Mouse (Mus musculus): ENCODE results near the gene Pde4b. TPM values are rescaled to one million over a fixed set of nuclear protein-coding genes. Genes with fewer than 3 reads are reported as not detected.
"Not testable (repeated sequence)": the region's sequence is repeated elsewhere in the genome, so short reads cannot be mapped to it uniquely, and the experiment has no call there.

Pde4b gene
- polyA plus RNA-seq, 1 experiment from 2014 or later = 43.4 TPM

- no peak overlapping the region for H3K9ac ChIP-seq (ENCODE audit: low read depth, low read length)
- 42% methylated on average over 4 of the region's 4 CpGs for WGBS
- H3K9me3 ChIP-seq (ENCODE audit: control insufficient read depth, low read length) = no peaks in the 10 kb centered on the region
- H3K27ac ChIP-seq (ENCODE audit: low read depth, low read length) = no peak overlapping the region
- no peaks in the 10 kb centered on the region for H3K36me3 ChIP-seq (ENCODE audit: control insufficient read depth, insufficient read depth, low read length)
- H3K27me3 ChIP-seq (replicated peaks; ENCODE audit: control insufficient read depth, insufficient read depth, low read length) = no peaks in the 10 kb centered on the region
- no peak for ATAC-seq
- H3K4me3 ChIP-seq (ENCODE audit: low read length) = no peak overlapping the region
- peaks cover 5% of the 10 kb centered on the region for H3K4me1 ChIP-seq (ENCODE audit: control insufficient read depth, insufficient read depth, low read depth, low read length)
- no peak overlapping the region for H3K4me2 ChIP-seq (ENCODE audit: low read length)
Measured at GRCm38 (mm10) chr4:102486134-102486920, 399.0 kb downstream of the Pde4b start.

DNA sequence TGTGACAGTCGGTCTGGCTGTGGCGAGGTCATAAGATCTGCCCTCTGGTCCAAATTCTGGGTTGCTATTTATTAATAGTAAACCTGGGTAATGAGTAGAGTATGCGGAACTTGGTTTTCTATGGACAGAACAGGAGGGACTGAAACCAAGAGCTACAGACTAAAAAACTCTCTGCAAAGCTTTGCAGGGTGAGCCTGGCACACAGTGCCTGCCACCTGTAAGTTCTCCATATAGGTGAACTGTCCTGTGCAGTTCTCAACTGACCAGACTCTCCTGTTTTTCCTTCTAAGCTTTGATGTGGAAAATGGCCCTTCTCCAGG is 399.5 kb downstream of the Pde4b start:
- Histone ChIP-seq H3K4me2 (ENCODE audit: low read length) (no peak overlapping the region), H3K4me1 (ENCODE audit: control insufficient read depth, insufficient read depth, low read depth, low read length) (peaks cover 5% of the 10 kb centered on the region), H3K36me3 (ENCODE audit: control insufficient read depth, insufficient read depth, low read length) (no peaks in the 10 kb centered on the region), H3K27ac (ENCODE audit: low read depth, low read length) (no peak overlapping the region), H3K9ac (ENCODE audit: low read depth, low read length) (no peak overlapping the region), H3K27me3 (replicated peaks; ENCODE audit: control insufficient read depth, insufficient read depth, low read length) (no peaks in the 10 kb centered on the region), H3K4me3 (ENCODE audit: low read length) (no peak overlapping the region), H3K9me3 (ENCODE audit: control insufficient read depth, low read length) (no peaks in the 10 kb centered on the region)
- 71% methylated on average over 3 of the region's 3 CpGs for WGBS
- no peak for ATAC-seq

DNA sequence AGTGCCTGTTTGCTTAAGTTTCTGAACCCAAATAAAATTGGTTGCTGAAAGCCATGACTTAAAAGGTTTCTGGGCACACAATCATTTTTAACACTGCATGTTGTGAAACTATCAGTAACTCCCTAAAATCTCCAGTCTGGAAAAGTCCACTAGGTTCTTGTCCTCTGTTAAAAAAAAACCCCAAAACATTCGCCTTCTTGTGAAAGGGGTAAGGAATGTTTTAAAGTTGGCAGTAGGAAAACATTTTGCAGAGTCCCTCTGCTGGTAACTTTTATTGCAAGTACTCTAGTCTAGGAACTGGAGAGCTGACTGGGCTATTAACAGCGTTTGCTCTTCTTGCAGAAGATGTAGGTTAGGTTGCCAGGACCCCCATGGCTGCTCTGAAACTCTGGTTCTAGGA is 400.7 kb downstream of the Pde4b start:
- 52% methylated on average over 2 of the region's 2 CpGs for WGBS
- H3K9ac ChIP-seq (ENCODE audit: low read depth, low read length) = no peak overlapping the region
- H3K4me3 ChIP-seq (ENCODE audit: low read length) = no peak overlapping the region
- ATAC-seq = no peak
- H3K27ac ChIP-seq (ENCODE audit: low read depth, low read length) = no peak overlapping the region
- H3K4me2 ChIP-seq (ENCODE audit: low read length) = no peak overlapping the region
- H3K27me3 ChIP-seq (replicated peaks; ENCODE audit: control insufficient read depth, insufficient read depth, low read length) = no peaks in the 10 kb centered on the region
- no peaks in the 10 kb centered on the region for H3K9me3 ChIP-seq (ENCODE audit: control insufficient read depth, low read length)
- H3K36me3 ChIP-seq (ENCODE audit: control insufficient read depth, insufficient read depth, low read length) = no peaks in the 10 kb centered on the region
- H3K4me1 ChIP-seq (ENCODE audit: control insufficient read depth, insufficient read depth, low read depth, low read length) = peaks cover 5% of the 10 kb centered on the region

DNA sequence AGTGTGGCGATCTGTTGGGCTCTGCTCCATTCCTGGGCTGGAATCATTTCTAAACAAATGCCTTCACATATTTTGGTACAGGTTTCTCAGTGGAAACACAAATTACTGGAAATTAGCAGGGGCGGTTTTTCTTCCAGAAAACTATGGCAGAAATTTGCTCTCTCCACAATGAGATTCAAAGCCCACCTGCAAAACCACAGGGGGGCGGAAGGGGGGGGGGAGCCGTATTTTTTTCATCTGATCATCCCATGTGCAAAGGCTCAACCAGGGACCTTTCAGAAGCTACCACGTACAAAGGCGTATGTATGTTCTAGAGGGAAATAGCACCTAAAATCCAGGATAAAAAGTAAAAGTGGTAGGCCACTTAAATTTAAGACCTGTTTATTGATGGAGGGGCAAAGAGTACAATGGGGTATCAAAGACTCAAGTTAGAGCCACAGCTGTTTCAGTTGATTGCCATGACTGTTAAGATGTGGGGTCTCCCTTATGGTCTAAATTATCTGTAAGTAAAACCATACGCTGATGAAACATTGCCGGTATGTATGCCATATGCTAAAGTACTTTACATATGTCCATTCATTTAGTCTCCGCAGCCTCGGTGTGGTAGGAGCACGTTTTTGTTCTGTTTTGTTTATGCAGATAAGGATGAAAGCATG is 404.3 kb downstream of the Pde4b start:
- H3K4me1 ChIP-seq (ENCODE audit: control insufficient read depth, insufficient read depth, low read depth, low read length) = peaks cover 1% of the 10 kb centered on the region
- H3K9ac ChIP-seq (ENCODE audit: low read depth, low read length) = no peak overlapping the region
- H3K27me3 ChIP-seq (replicated peaks; ENCODE audit: control insufficient read depth, insufficient read depth, low read length) = no peaks in the 10 kb centered on the region

GRCm38 (mm10) chr4:102492911-102493310 is 405.6 kb downstream of the Pde4b start:
- no peaks in the 10 kb centered on the region for H3K9me3 ChIP-seq (ENCODE audit: control insufficient read depth, low read length)
- H3K9ac ChIP-seq (ENCODE audit: low read depth, low read length) = no peak overlapping the region
- no peak overlapping the region for H3K27ac ChIP-seq (ENCODE audit: low read depth, low read length)
- H3K4me2 ChIP-seq (ENCODE audit: low read length) = no peak overlapping the region
- peak; percentile 24 for ATAC-seq
- H3K4me1 ChIP-seq (ENCODE audit: control insufficient read depth, insufficient read depth, low read depth, low read length) = no peaks in the 10 kb centered on the region
- no peaks in the 10 kb centered on the region for H3K36me3 ChIP-seq (ENCODE audit: control insufficient read depth, insufficient read depth, low read length)
- no peak overlapping the region for H3K4me3 ChIP-seq (ENCODE audit: low read length)
- 44% methylated on average over 5 of the region's 5 CpGs for WGBS
- no peaks in the 10 kb centered on the region for H3K27me3 ChIP-seq (replicated peaks; ENCODE audit: control insufficient read depth, insufficient read depth, low read length)

More for the DNA sequence above, 404.3 kb downstream of the Pde4b start:
- H3K9me3 ChIP-seq (ENCODE audit: control insufficient read depth, low read length) = no peaks in the 10 kb centered on the region
- H3K4me2 ChIP-seq (ENCODE audit: low read length) = no peak overlapping the region
- 74% methylated on average over 11 of the region's 11 CpGs for WGBS
- no peaks in the 10 kb centered on the region for H3K36me3 ChIP-seq (ENCODE audit: control insufficient read depth, insufficient read depth, low read length)
- ATAC-seq = no peak
- H3K4me3 ChIP-seq (ENCODE audit: low read length) = no peak overlapping the region
- H3K27ac ChIP-seq (ENCODE audit: low read depth, low read length) = no peak overlapping the region

DNA sequence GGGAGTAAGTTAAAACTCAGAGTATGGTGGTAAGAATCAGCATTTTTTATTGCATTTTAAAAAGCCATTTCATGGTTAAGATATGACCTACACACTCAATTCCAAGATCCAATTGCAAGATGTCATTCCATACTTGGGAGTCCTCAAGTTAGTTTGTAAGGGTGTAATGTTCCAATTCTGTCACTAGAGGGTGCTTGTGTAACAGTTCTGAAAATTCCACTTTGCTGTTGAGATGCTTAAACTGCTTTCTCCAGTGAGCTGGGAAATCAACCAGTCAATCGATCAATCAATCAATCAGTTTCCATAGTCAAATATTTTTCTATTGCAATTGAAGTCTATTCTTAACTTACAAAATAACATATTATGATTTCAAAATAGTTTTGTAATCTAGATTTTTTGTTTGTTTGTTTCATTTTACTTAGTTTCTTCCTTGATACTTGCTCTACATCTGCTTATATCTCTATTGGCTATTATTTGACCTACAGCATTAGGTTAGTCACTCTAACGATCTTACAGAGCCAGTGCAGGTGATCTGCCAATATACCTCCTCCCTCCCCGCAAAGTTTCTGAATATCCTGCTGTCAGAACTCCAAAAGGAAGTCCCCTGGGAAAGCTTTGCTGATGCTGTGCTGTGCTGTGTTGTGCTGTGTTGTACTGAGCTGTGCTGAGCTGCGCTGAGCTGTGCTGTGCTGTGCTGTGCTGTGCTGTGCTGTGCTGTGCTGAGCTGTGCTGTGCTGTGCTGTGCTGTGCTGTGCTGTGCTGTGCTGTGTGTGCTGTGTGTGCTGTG is 406.2 kb downstream of the Pde4b start:
- Histone ChIP-seq H3K27ac (ENCODE audit: low read depth, low read length) (no peak overlapping the region), H3K4me1 (ENCODE audit: control insufficient read depth, insufficient read depth, low read depth, low read length) (no peaks in the 10 kb centered on the region), H3K9me3 (ENCODE audit: control insufficient read depth, low read length) (no peaks in the 10 kb centered on the region), H3K36me3 (ENCODE audit: control insufficient read depth, insufficient read depth, low read length) (no peaks in the 10 kb centered on the region), H3K9ac (ENCODE audit: low read depth, low read length) (no peak overlapping the region), H3K4me3 (ENCODE audit: low read length) (no peak overlapping the region), H3K27me3 (replicated peaks; ENCODE audit: control insufficient read depth, insufficient read depth, low read length) (no peaks in the 10 kb centered on the region), H3K4me2 (ENCODE audit: low read length) (no peak overlapping the region)
- 60% methylated on average over 4 of the region's 4 CpGs for WGBS
- peak; percentile 46 for ATAC-seq

DNA sequence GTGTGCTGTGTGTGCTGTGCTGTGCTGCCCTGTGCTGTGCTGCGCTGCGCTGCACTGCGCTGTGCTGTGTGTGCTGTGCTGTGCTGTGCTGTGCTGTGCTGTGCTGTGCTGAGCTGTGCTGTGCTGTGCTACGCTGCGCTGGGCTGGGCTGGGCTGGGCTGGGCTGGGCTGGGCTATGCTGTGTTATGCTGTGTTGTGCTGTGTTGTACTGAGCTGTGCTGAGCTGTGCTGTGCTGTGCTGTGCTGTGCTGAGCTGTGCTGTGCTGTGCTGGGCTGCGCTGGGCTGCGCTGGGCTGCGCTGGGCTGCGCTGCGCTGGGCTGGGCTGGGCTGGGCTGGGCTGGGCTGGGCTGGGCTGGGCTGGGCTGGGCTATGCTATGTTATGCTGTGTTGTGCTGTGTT is 406.9 kb downstream of the Pde4b start:
- not testable (repeated sequence) for H3K4me3 ChIP-seq (ENCODE audit: low read length); H3K36me3 ChIP-seq (ENCODE audit: control insufficient read depth, insufficient read depth, low read length); H3K4me2 ChIP-seq (ENCODE audit: low read length); H3K27me3 ChIP-seq (replicated peaks; ENCODE audit: control insufficient read depth, insufficient read depth, low read length); H3K4me1 ChIP-seq (ENCODE audit: control insufficient read depth, insufficient read depth, low read depth, low read length); H3K9ac ChIP-seq (ENCODE audit: low read depth, low read length); H3K27ac ChIP-seq (ENCODE audit: low read depth, low read length); H3K9me3 ChIP-seq (ENCODE audit: control insufficient read depth, low read length)
- ATAC-seq = peak; percentile 72; the same call in 1 of the 2 replicates
- 95% methylated on average over 10 of the region's 10 CpGs for WGBS

DNA sequence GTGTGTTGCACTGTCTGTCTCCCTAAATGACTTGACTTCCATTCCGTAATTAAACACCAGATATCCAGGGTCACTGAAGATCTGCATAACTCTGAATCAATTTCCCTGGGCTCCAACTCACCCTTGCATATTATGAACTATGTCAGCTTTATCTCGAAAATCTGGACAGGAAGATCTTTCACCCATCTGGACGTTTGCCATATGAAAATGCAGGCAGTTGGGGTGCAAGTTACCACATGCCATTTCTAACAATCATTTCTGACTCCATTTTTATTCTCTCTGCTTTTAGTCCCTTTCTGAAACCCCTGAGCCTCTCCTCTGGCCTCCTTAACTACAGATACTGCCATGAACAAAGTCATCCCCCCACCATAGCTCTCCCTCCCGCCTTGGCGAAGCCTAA is 407.7 kb downstream of the Pde4b start:
- no peak overlapping the region for H3K27ac ChIP-seq (ENCODE audit: low read depth, low read length)
- no peaks in the 10 kb centered on the region for H3K27me3 ChIP-seq (replicated peaks; ENCODE audit: control insufficient read depth, insufficient read depth, low read length)
- 70% methylated on average over 5 of the region's 5 CpGs for WGBS
- H3K36me3 ChIP-seq (ENCODE audit: control insufficient read depth, insufficient read depth, low read length) = no peaks in the 10 kb centered on the region
- no peaks in the 10 kb centered on the region for H3K9me3 ChIP-seq (ENCODE audit: control insufficient read depth, low read length)
- no peak for ATAC-seq
- no peak overlapping the region for H3K9ac ChIP-seq (ENCODE audit: low read depth, low read length)
- H3K4me1 ChIP-seq (ENCODE audit: control insufficient read depth, insufficient read depth, low read depth, low read length) = no peaks in the 10 kb centered on the region
- H3K4me2 ChIP-seq (ENCODE audit: low read length) = no peak overlapping the region
- no peak overlapping the region for H3K4me3 ChIP-seq (ENCODE audit: low read length)

- Histone ChIP-seq H3K4me1 (ENCODE audit: control insufficient read depth, insufficient read depth, low read depth, low read length) (no peaks in the 10 kb centered on the region), H3K4me3 (ENCODE audit: low read length) (no peak overlapping the region), H3K27me3 (replicated peaks; ENCODE audit: control insufficient read depth, insufficient read depth, low read length) (no peaks in the 10 kb centered on the region), H3K4me2 (ENCODE audit: low read length) (no peak overlapping the region), H3K9me3 (ENCODE audit: control insufficient read depth, low read length) (no peaks in the 10 kb centered on the region), H3K9ac (ENCODE audit: low read depth, low read length) (no peak overlapping the region), H3K36me3 (ENCODE audit: control insufficient read depth, insufficient read depth, low read length) (no peaks in the 10 kb centered on the region), H3K27ac (ENCODE audit: low read depth, low read length) (no peak overlapping the region)
- 67% methylated on average over 5 of the region's 5 CpGs for WGBS
- ATAC-seq = no peak
Measured at GRCm38 (mm10) chr4:102495474-102495873, 408.1 kb downstream of the Pde4b start.
